Mouse (Mus musculus): Measurements from ENCODE around the gene Asb7. TPM values are rescaled to one million over a fixed set of nuclear protein-coding genes. Genes with fewer than 3 reads are reported as not detected.

Gene Asb7
- polyA plus RNA-seq, 1 experiment from 2014 or later: 6.1 TPM

GRCm38 (mm10) chr7:66661572-66661971 lies 27.8 kb downstream of the Asb7 start:
- Histone ChIP-seq H3K27ac (ENCODE audit: low read length) (no peak overlapping the region), H3K36me3 (ENCODE audit: insufficient read depth, low read length) (peaks cover 7% of the 10 kb centered on the region; the same call in 1 of the 2 replicates), H3K9ac (replicated peaks; ENCODE audit: low read depth) (no peak overlapping the region), H3K4me2 (replicated peaks; ENCODE audit: low read depth, low read length) (peak overlapping the region; percentile 40), H3K9me3 (ENCODE audit: low read length) (no peaks in the 10 kb centered on the region), H3K4me1 (ENCODE audit: insufficient read depth, low read depth, low read length) (no peaks in the 10 kb centered on the region), H3K4me3 (ENCODE audit: low read depth, low read length) (no peak overlapping the region), H3K27me3 (replicated peaks; ENCODE audit: insufficient read depth, low read length) (no peaks in the 10 kb centered on the region)
- DNase-seq (ENCODE audit: low spot score): peak; percentile 87
- TF ChIP-seq EP300 (IDR thresholded peaks at IDR 0.05) (no peak), CTCF (IDR thresholded peaks at IDR 0.05) (peak; percentile 95)
- whole genome bisulfite sequencing: 13% methylated on average over 8 of the region's 8 CpGs
- ATAC-seq: peak; percentile 72

- 83% methylated on average over 8 of the region's 8 CpGs for WGBS
- H3K27ac ChIP-seq (ENCODE audit: low read length): no peak overlapping the region
- H3K27me3 ChIP-seq (replicated peaks; ENCODE audit: insufficient read depth, low read length): no peaks in the 10 kb centered on the region
- no peaks in the 10 kb centered on the region for H3K4me1 ChIP-seq (ENCODE audit: insufficient read depth, low read depth, low read length)
- no peak for TF ChIP-seq CTCF (IDR thresholded peaks at IDR 0.05)
- no peak for TF ChIP-seq EP300 (IDR thresholded peaks at IDR 0.05)
- H3K9me3 ChIP-seq (ENCODE audit: low read length): no peaks in the 10 kb centered on the region
- ATAC-seq: no peak
- H3K4me2 ChIP-seq (replicated peaks; ENCODE audit: low read depth, low read length): no peak overlapping the region
- no peak overlapping the region for H3K4me3 ChIP-seq (ENCODE audit: low read depth, low read length)
- DNase-seq (ENCODE audit: low spot score): no peak
- peaks cover 7% of the 10 kb centered on the region; the same call in 1 of the 2 replicates for H3K36me3 ChIP-seq (ENCODE audit: insufficient read depth, low read length)
- H3K9ac ChIP-seq (replicated peaks; ENCODE audit: low read depth): no peak overlapping the region
Measured at GRCm38 (mm10) chr7:66660972-66661371, 28.4 kb downstream of the Asb7 start.

GRCm38 (mm10) chr7:66660291-66660690 lies 29.1 kb downstream of the Asb7 start:
- no peaks in the 10 kb centered on the region for H3K27me3 ChIP-seq (replicated peaks; ENCODE audit: insufficient read depth, low read length)
- ATAC-seq (no peak), DNase-seq (ENCODE audit: low spot score) (no peak)
- no peaks in the 10 kb centered on the region for H3K4me1 ChIP-seq (ENCODE audit: insufficient read depth, low read depth, low read length)
- H3K9ac ChIP-seq (replicated peaks; ENCODE audit: low read depth): no peak overlapping the region
- no peaks in the 10 kb centered on the region for H3K9me3 ChIP-seq (ENCODE audit: low read length)
- WGBS: 73% methylated on average over 6 of the region's 7 CpGs
- no peak overlapping the region for H3K4me2 ChIP-seq (replicated peaks; ENCODE audit: low read depth, low read length)
- no peak overlapping the region for H3K27ac ChIP-seq (ENCODE audit: low read length)
- no peak for TF ChIP-seq EP300 (IDR thresholded peaks at IDR 0.05)
- TF ChIP-seq CTCF (IDR thresholded peaks at IDR 0.05): peak; percentile 36
- peaks cover 7% of the 10 kb centered on the region; the same call in 1 of the 2 replicates for H3K36me3 ChIP-seq (ENCODE audit: insufficient read depth, low read length)
- H3K4me3 ChIP-seq (ENCODE audit: low read depth, low read length): no peak overlapping the region

- no peaks in the 10 kb centered on the region for H3K27me3 ChIP-seq (replicated peaks; ENCODE audit: insufficient read depth, low read length)
- no peaks in the 10 kb centered on the region for H3K9me3 ChIP-seq (ENCODE audit: low read length)
- 90% methylated on average over 9 of the region's 9 CpGs for WGBS
- peaks cover 7% of the 10 kb centered on the region; the same call in 1 of the 2 replicates for H3K36me3 ChIP-seq (ENCODE audit: insufficient read depth, low read length)
- TF ChIP-seq EP300 (IDR thresholded peaks at IDR 0.05) (no peak), CTCF (IDR thresholded peaks at IDR 0.05) (no peak)
- H3K4me2 ChIP-seq (replicated peaks; ENCODE audit: low read depth, low read length): no peak overlapping the region
- DNase-seq (ENCODE audit: low spot score) (no peak), ATAC-seq (no peak)
- no peak overlapping the region for H3K9ac ChIP-seq (replicated peaks; ENCODE audit: low read depth)
- no peak overlapping the region for H3K27ac ChIP-seq (ENCODE audit: low read length)
- no peak overlapping the region for H3K4me3 ChIP-seq (ENCODE audit: low read depth, low read length)
- H3K4me1 ChIP-seq (ENCODE audit: insufficient read depth, low read depth, low read length): no peaks in the 10 kb centered on the region
Measured at GRCm38 (mm10) chr7:66655471-66655870, 33.9 kb downstream of the Asb7 start.

GRCm38 (mm10) chr7:66653596-66653995 lies 35.8 kb downstream of the Asb7 start:
- H3K4me3 ChIP-seq (ENCODE audit: low read depth, low read length): no peak overlapping the region
- ATAC-seq: no peak
- WGBS: 81% methylated on average over 9 of the region's 9 CpGs
- no peaks in the 10 kb centered on the region for H3K9me3 ChIP-seq (ENCODE audit: low read length)
- H3K36me3 ChIP-seq (ENCODE audit: insufficient read depth, low read length): no peaks in the 10 kb centered on the region
- no peak for DNase-seq (ENCODE audit: low spot score)
- H3K4me1 ChIP-seq (ENCODE audit: insufficient read depth, low read depth, low read length): no peaks in the 10 kb centered on the region
- no peak overlapping the region for H3K4me2 ChIP-seq (replicated peaks; ENCODE audit: low read depth, low read length)
- no peaks in the 10 kb centered on the region for H3K27me3 ChIP-seq (replicated peaks; ENCODE audit: insufficient read depth, low read length)
- no peak overlapping the region for H3K9ac ChIP-seq (replicated peaks; ENCODE audit: low read depth)
- no peak for TF ChIP-seq CTCF (IDR thresholded peaks at IDR 0.05)
- no peak for TF ChIP-seq EP300 (IDR thresholded peaks at IDR 0.05)
- no peak overlapping the region for H3K27ac ChIP-seq (ENCODE audit: low read length)

GRCm38 (mm10) chr7:66652216-66652615 lies 37.2 kb downstream of the Asb7 start:
- no peaks in the 10 kb centered on the region for H3K4me1 ChIP-seq (ENCODE audit: insufficient read depth, low read depth, low read length)
- WGBS: 77% methylated on average over 4 of the region's 4 CpGs
- H3K27ac ChIP-seq (ENCODE audit: low read length): no peak overlapping the region
- no peak overlapping the region for H3K4me3 ChIP-seq (ENCODE audit: low read depth, low read length)
- no peak overlapping the region for H3K4me2 ChIP-seq (replicated peaks; ENCODE audit: low read depth, low read length)
- DNase-seq (ENCODE audit: low spot score): no peak
- H3K9me3 ChIP-seq (ENCODE audit: low read length): no peaks in the 10 kb centered on the region
- no peak overlapping the region for H3K9ac ChIP-seq (replicated peaks; ENCODE audit: low read depth)
- TF ChIP-seq CTCF (IDR thresholded peaks at IDR 0.05) (no peak), EP300 (IDR thresholded peaks at IDR 0.05) (no peak)
- H3K36me3 ChIP-seq (ENCODE audit: insufficient read depth, low read length): 0 out of 2 replicates have a peak, but pooled peaks cover 3% of the 10 kb centered on the region
- no peak for ATAC-seq
- no peaks in the 10 kb centered on the region for H3K27me3 ChIP-seq (replicated peaks; ENCODE audit: insufficient read depth, low read length)

- Histone ChIP-seq H3K4me1 (ENCODE audit: insufficient read depth, low read depth, low read length) (no peaks in the 10 kb centered on the region), H3K4me3 (ENCODE audit: low read depth, low read length) (no peak overlapping the region), H3K4me2 (replicated peaks; ENCODE audit: low read depth, low read length) (no peak overlapping the region), H3K9ac (replicated peaks; ENCODE audit: low read depth) (no peak overlapping the region), H3K27me3 (replicated peaks; ENCODE audit: insufficient read depth, low read length) (no peaks in the 10 kb centered on the region), H3K36me3 (ENCODE audit: insufficient read depth, low read length) (0 out of 2 replicates have a peak, but pooled peaks cover 3% of the 10 kb centered on the region), H3K9me3 (ENCODE audit: low read length) (no peaks in the 10 kb centered on the region), H3K27ac (ENCODE audit: low read length) (no peak overlapping the region)
- TF ChIP-seq EP300 (IDR thresholded peaks at IDR 0.05) (no peak), CTCF (IDR thresholded peaks at IDR 0.05) (no peak)
- WGBS: 70% methylated on average over 5 of the region's 5 CpGs
- DNase-seq (ENCODE audit: low spot score) (no peak), ATAC-seq (no peak)
Measured at GRCm38 (mm10) chr7:66650883-66651282, 38.5 kb downstream of the Asb7 start.
